Mouse (Mus musculus) spleen, adult 12 weeks (tissue): ENCODE results near the gene Taf1d.
"Not testable (repeated sequence)": the region's sequence is repeated elsewhere in the genome, so short reads cannot be mapped to it uniquely, and the experiment has no call there.

Experiments used
- DNase-seq: peaks from one replicate; pipeline ENCODE4 v3.0.0; 2022; ENCODE audit warnings: low spot score

Taf1d gene

DNA sequence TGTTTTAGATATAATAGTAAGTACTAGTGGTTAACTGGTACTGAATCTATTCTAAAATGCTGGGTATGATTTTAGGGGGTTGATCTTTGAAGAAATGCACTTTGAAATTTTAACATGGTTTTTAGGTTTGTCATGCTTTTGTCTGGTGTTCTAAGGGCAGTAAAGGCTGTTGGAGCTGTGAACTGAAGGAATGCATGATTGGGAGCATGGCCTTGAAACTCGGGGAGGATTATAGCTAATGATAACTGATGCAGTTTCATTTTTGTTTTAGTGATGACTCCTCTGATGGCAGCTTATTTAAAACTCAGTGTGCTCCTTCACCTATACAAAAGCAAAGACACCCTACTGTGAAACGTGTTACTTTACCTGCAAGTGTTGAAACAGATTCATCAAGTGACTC lies 2.2 kb downstream of the Taf1d start:
- no peak for DNase-seq

DNA sequence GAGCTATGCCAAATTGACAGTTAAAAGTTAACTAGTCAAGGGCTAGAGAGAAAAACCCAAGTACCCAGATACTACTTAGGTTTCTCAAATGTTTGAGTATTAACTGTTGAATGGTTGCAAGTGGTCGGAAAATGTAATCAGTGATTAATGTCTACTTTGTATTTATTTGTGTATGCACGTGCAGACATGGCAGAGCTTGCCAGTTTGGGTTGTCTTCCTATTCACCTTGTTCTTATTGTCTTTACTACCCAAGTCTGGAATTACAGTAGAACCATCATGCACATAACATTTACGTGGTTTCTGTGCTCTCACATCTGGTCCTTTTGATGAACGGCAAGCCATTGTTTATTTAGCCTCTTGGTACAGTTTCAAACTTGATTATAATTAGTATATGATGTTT lies 3.4 kb downstream of the Taf1d start:
- no peak for DNase-seq

DNA sequence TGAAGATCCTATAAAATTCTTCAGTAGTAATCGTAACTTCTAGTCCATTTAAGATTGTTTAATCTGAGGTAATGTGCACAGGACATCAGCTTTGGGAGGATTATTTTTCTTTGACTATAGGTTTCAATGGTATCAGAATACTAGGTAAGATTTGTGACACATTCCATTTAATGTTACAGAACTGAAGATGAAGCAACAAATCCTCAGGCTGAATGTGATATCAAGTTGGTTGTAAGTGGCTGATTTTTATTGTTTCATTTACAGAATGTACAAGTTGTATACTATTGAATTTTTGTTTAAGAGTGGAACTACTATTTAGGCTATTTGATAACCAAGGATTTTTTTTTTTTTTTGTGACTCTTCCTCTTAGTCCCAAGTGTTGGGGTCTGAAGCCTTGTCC lies 4.2 kb downstream of the Taf1d start:
- DNase-seq: no peak

DNA sequence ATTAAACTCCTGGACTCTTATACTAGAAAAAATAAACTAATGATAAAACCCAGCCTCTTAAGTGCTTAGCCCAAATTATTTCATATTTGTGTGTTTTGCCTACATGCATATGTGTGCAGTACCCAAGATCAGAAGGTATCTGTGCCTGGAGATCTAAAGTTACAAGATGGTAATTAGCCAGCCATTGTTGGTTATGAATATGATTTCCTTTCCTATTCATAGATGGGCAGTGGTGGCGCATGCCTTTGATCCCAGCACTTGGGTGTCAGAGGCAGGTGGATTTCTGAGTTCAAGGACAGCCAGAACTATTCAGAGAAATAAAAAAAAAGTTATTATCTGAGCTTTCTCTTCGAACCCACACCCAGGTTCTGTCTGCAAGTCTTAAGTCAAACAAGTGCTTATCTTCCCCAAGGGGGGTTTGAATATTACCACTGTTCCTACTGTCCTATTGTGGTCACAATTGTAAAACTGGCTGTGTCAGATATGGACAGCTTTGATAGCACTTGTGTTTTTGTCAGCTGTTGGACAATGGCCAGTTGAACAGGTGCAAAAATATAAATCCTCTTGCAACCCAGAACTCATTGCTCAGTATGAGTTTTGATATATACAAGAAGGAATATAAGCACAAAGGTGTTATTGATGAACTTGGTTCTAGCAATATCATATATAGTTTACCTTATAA lies 6.2 kb downstream of the Taf1d start:
- no peak for DNase-seq

DNA sequence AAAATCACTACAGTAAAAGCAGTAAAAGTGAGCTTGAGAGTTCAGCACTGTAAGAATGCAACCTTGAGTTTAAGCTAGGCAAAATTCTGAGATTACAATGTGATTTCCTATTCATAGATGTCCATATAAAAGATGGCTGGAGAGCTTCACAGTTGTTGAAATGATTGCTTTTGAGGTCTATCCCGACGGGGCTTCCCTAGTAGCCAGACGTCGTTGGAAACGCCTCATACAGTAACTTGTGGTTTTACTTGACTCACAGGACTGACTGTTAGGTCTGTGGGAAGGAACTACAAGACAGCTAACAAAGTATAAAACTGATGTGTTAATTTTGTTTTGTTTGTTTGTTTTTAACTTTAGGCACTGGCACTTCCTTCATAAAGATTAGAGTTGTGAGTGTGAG lies 7.6 kb downstream of the Taf1d start:
- DNase-seq: no peak

DNA sequence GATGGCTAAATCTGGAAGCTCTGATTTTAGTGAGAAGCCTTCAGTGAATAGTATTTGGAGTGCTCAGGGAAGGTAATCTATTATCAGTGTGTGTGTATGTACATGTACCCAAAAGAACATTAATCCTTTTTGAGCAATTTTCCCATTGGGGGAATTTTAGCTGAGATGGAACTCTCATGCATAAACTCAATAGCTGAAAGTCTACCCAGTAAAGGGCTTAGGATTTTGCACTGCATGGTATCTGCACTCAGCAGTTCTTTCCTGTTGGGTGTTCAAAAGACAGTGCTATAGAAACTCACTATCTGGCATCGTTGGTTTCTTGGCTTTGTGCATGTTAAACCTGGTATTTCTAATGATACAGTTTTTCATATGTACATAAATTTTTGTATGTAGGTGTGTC lies 8.6 kb downstream of the Taf1d start:
- DNase-seq: no peak

DNA sequence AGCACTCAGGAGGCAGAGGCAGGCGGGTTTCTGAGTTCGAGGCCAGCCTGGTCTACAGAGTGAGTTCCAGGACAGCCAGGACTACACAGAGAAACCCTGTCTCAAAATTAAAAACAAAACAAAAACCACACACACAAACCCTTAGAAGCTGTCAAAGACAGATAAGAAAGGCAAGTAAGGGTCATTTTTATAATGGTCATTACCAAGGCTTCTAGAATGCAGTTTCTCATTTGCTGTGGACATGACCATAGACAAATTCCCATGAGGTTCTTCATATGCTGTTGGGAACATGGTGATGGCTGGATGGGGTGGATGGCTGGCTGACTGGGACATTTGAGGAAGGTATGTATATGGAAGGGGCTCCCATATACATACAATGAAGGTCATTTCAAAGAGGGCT lies 10.3 kb downstream of the Taf1d start:
- not testable (repeated sequence) for DNase-seq

DNA sequence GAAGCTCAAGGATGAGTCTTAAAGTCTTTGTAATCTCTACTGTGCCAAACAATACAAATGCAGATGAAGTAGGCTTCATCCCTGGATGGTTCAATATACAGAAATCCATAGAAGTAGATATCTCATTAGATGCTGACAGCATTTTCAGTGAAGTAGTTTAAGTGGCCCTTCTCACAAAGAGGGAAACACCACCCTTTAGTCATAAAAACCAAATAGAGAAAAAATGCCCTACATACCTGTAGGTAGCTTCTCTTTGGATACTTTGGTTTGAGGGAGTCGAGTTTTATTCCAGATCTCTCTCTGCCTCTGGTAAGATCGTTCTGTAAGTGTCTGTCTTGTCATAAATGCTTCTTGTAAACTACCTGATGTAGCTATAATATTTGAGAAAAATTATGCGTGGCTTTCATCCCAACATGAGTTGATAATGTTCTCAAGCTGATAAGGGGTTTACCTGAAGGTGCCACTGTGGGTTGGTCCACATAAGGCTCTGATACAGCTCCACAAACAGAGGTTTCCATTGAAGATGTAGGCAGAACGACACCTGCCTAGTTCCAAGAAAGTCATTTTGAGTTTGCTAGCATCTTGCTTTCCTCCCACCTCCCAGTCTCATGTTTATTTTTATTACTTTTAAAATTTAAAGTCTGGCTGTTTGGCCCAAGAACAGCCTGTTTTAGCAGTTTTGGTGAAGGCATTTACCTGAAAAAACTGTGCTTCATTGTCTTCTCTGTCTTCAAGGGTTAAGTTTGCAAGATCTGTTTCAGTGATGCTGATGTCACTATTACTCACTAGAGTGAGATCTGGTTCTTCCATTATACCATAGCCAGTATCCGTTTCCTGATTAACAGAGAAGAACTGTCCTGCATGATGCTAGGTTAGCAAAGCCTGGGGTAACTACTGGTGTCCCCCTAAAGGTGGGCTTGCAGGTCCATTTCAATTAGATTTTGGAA lies 11.5 kb downstream of the Taf1d start:
- DNase-seq: no peak

DNA sequence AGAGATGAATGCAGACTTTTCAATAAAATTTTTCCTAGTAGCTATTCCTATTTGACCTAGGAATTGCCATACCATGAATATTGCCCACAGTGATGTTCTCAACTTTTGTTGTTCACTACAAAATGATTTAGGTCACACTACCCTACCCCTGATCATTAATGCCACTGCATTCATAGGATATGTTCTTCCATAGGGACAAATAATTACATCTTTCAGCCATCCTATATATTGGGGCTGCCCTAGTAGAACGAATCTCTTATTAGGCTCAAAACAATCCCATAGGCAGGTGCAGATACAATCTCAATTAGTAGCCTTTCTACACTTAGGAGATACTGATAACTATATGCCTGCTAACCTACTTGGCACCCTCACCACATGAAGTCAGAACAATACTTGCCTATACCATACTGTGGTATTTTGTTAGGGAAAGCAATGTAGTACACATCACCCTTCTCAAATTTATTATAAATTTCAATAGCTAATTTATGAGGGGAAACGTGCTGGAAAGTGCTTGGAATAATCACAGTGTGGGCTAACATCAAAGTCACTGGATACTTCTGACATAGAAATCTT lies 12.2 kb downstream of the Taf1d start:
- DNase-seq: no peak

DNA sequence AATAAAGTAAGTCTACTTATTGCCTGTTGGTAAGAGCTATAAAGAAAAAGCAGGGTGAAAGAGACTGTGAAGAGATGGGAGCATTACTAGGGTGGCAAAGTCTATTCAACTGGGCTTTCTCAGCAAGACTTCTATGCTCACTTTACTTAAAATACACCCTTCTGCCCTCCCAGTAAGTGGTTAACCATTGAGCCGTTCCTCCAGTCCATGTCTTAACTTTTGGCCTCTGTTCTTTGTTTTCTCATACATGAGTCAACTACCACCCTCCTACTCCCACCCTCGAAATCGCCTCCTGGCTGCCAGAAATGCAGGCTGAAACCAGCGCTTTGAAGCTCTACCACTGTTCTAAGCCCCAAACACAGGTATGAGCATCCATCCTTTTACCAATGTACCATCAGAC lies 31.8 kb downstream of the Taf1d start:
- DNase-seq: no peak

DNA sequence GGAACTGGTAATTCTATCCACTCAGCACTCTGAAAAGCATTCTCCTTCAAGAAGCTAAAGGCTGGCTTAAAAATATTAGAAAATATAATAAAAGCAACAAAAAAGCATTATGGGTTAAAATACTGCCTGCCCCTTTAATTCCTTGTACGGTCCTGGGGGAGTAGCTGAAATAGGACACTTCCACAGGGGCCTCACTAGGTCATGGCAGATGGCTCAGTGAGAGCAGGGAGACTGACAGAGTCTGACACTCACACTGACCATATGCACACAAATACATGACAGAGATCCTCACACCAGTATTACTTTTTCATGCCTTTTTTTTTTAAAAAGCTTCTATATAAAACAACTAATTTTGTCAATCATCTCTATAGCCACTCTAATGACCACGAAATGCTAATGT lies 43.9 kb downstream of the Taf1d start:
- DNase-seq: no peak

DNA sequence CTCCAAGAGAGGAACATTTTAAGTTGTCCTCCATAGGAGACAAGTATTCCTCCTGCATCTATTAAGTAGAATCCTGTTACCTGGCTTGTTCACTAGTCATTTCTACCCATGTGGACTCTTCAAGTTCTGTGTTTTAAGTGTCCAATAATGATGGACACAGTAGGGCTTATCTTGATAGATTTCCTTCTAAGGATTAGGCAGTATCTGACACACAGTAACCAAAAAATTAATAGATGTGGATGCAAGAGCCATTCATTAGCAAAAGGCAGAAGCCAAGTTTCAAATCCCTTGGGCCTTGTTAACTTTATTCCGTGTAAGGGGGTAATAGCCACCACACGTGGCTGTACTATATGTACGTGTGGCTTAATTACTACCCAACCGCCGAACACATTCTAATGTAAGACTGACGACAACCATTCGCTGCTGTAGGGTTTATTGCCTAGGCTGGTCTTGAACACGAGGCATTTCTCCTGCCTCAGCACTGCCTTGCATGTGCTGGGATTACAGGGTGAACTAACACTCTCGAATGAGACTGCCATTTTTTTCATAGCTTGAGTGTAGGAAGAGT lies 51.0 kb downstream of the Taf1d start:
- DNase-seq: no peak

DNA sequence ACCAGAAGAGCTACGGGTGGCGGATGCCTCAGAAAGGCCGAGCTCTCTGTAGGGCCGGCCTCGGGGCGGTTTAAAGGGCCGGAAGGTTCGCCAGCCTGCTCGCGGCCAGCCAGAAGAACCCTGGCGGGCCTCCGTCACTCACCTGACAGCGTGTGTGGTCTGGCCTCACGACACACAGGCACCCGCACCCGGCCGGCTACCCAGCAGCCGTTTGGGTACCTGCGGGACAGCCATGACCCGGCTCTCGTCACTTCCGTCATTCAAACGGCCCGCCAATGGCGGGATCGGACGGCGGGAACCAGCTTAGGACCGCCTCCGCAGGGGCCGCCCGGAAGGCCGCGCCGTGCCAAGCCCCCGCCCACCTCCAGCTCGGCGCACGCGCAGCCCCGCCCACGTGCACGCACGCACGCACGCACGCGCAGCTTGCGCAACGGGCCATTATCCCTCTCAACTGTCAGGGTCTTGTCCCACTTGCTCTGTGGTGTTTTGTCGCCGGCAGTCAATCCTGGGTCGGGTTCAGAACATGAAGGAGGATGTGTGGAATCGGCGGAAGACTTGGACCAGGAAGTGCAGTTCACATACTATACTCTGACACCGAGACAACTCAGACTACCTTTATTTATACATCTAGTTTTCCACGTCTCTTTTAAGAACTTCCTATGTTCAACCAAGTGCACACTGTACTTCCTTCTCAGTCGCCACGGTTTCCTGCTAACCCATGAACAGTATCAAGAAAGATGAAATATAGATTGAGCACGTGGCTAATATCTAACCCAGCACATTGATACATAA lies 51.7 kb downstream of the Taf1d start, which contains the start of gene Cep295:
Gene Cep295 (minus strand): TSS at position 305 of the 792 bp plus-strand sequence.
- DNase-seq: peak; percentile 95

DNA sequence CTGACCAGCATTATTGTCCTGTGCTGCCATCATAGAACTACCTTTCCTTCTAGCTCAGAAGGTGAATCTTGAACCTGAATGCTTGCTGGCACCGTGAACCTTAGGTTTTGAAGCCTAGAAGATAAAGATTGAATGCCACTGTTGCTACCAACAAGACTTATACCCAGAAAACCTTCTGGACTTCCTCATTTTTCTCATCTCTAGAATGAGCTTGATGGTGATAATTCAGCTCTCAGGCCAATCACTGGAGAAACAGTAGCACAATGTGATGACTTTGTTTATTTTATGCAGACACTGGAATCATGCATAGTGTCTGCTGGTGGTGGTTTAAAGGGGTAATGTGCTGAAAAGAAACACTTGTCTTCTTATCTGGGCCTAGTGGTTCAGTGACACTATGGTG lies 58.8 kb downstream of the Taf1d start:
- DNase-seq: no peak

DNA sequence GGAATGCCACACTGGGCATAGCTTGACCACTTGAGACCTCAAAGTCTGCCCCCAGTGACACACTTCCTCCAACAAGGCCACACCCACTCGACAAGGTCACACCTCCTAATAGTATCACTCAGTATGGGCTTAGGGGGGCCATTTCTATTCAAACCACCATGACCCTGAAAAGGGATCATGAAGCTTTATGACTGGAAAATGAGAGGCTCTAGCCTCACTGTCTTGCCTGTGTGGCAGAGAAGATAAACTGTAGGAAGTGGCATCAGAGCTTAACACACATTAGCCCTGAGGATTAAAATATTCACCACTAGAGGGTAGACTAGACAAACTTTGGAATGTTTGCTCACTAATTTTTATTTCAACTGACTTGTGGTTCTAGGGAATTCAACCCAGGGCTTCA lies 59.8 kb downstream of the Taf1d start:
- no peak for DNase-seq

DNA sequence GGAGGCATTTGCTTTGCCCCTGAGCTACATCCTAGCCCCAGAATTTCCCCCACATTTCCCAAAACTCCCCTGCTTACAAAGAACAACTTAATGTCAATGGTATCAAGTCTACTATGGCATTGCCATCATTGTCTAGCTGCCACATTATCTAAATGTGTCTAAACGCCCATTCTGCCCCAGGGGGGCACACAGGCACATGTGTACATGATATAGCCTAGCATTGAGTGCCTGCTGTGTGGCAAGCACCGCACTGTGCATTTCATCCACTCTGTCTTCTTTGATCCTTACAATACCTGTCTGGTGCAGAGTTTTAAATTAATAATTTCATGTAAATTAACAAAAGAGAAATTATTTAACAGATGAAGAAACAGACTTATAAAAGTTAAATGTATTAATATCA lies 60.2 kb downstream of the Taf1d start:
- DNase-seq: no peak
